Mouse (Mus musculus): ENCODE results near the gene Cma2. TPM values are rescaled to one million over a fixed set of nuclear protein-coding genes. Genes with fewer than 3 reads are reported as not detected.

The Cma2 gene
- polyA plus RNA-seq (2012; rRNA removed), result not detected in 2 replicates

- H3K4me1 ChIP-seq (ENCODE audit: control insufficient read depth, insufficient read depth, low read length), result no peaks in the 10 kb centered on the region
- no peak within 1 kb of the TSS for H3K4me3 ChIP-seq (ENCODE audit: insufficient read depth, low read length)
- no peak for TF ChIP-seq POLR2A (IDR thresholded peaks at IDR 0.05; ENCODE audit: extremely low read depth, insufficient read depth, low read length)
- TF ChIP-seq CTCF (IDR thresholded peaks at IDR 0.05; ENCODE audit: extremely low read depth, insufficient read depth, low read length), result no peak
- no peak within 1 kb of the TSS for H3K27ac ChIP-seq (ENCODE audit: insufficient read depth, low read length)
These were observed at the start of gene Cma2 for GRCm38 (mm10) chr14:55950346-55951030. Cma2 (plus strand) TSS chr14:55950980.

GRCm38 (mm10) chr14:55905518-55905917 lies 45.3 kb upstream of the Cma2 start:
- H3K4me1 ChIP-seq (ENCODE audit: control insufficient read depth, insufficient read depth, low read length), result no peaks in the 10 kb centered on the region
- TF ChIP-seq CTCF (IDR thresholded peaks at IDR 0.05; ENCODE audit: extremely low read depth, insufficient read depth, low read length), result peak; percentile 22; the same call in 1 of the 2 replicates
- no peak for TF ChIP-seq POLR2A (IDR thresholded peaks at IDR 0.05; ENCODE audit: extremely low read depth, insufficient read depth, low read length)

GRCm38 (mm10) chr14:55913406-55913805 lies 37.4 kb upstream of the Cma2 start:
- H3K27ac ChIP-seq (ENCODE audit: insufficient read depth, low read length), result no peak overlapping the region
- TF ChIP-seq POLR2A (IDR thresholded peaks at IDR 0.05; ENCODE audit: extremely low read depth, insufficient read depth, low read length) (no peak), CTCF (IDR thresholded peaks at IDR 0.05; ENCODE audit: extremely low read depth, insufficient read depth, low read length) (no peak)
- no peak overlapping the region for H3K4me3 ChIP-seq (ENCODE audit: insufficient read depth, low read length)
- H3K4me1 ChIP-seq (ENCODE audit: control insufficient read depth, insufficient read depth, low read length), result no peaks in the 10 kb centered on the region

More at GRCm38 (mm10) chr14:55905518-55905917, 45.3 kb upstream of the Cma2 start:
- H3K4me3 ChIP-seq (ENCODE audit: insufficient read depth, low read length), result no peak overlapping the region
- no peak overlapping the region for H3K27ac ChIP-seq (ENCODE audit: insufficient read depth, low read length)

- TF ChIP-seq POLR2A (IDR thresholded peaks at IDR 0.05; ENCODE audit: extremely low read depth, insufficient read depth, low read length) (no peak), CTCF (IDR thresholded peaks at IDR 0.05; ENCODE audit: extremely low read depth, insufficient read depth, low read length) (peak; percentile 84)
- no peaks in the 10 kb centered on the region for H3K4me1 ChIP-seq (ENCODE audit: control insufficient read depth, insufficient read depth, low read length)
- no peak overlapping the region for H3K4me3 ChIP-seq (ENCODE audit: insufficient read depth, low read length)
- no peak overlapping the region for H3K27ac ChIP-seq (ENCODE audit: insufficient read depth, low read length)
These were observed 32.3 kb upstream of the Cma2 start for GRCm38 (mm10) chr14:55918240-55919082.

- TF ChIP-seq CTCF (IDR thresholded peaks at IDR 0.05; ENCODE audit: extremely low read depth, insufficient read depth, low read length), result no peak
- TF ChIP-seq POLR2A (IDR thresholded peaks at IDR 0.05; ENCODE audit: extremely low read depth, insufficient read depth, low read length), result no peak
These were observed 28.1 kb upstream of the Cma2 start for GRCm38 (mm10) chr14:55922475-55923232.

GRCm38 (mm10) chr14:55926847-55927246 lies 23.9 kb upstream of the Cma2 start:
- Histone ChIP-seq H3K4me1 (ENCODE audit: control insufficient read depth, insufficient read depth, low read length) (no peaks in the 10 kb centered on the region), H3K27ac (ENCODE audit: insufficient read depth, low read length) (no peak overlapping the region), H3K4me3 (ENCODE audit: insufficient read depth, low read length) (no peak overlapping the region)
- TF ChIP-seq CTCF (IDR thresholded peaks at IDR 0.05; ENCODE audit: extremely low read depth, insufficient read depth, low read length) (no peak), POLR2A (IDR thresholded peaks at IDR 0.05; ENCODE audit: extremely low read depth, insufficient read depth, low read length) (no peak)

More at GRCm38 (mm10) chr14:55922475-55923232, 28.1 kb upstream of the Cma2 start:
- Histone ChIP-seq H3K4me1 (ENCODE audit: control insufficient read depth, insufficient read depth, low read length) (no peaks in the 10 kb centered on the region), H3K4me3 (ENCODE audit: insufficient read depth, low read length) (no peak overlapping the region), H3K27ac (ENCODE audit: insufficient read depth, low read length) (no peak overlapping the region)

- H3K4me1 ChIP-seq (ENCODE audit: control insufficient read depth, insufficient read depth, low read length), result no peaks in the 10 kb centered on the region
- TF ChIP-seq POLR2A (IDR thresholded peaks at IDR 0.05; ENCODE audit: extremely low read depth, insufficient read depth, low read length) (no peak), CTCF (IDR thresholded peaks at IDR 0.05; ENCODE audit: extremely low read depth, insufficient read depth, low read length) (no peak)
- H3K27ac ChIP-seq (ENCODE audit: insufficient read depth, low read length), result no peak overlapping the region
- H3K4me3 ChIP-seq (ENCODE audit: insufficient read depth, low read length), result no peak overlapping the region
These were observed 21.4 kb upstream of the Cma2 start for GRCm38 (mm10) chr14:55929263-55929997.

GRCm38 (mm10) chr14:55933586-55933985 lies 17.2 kb upstream of the Cma2 start:
- Histone ChIP-seq H3K27ac (ENCODE audit: insufficient read depth, low read length) (no peak overlapping the region), H3K4me1 (ENCODE audit: control insufficient read depth, insufficient read depth, low read length) (no peaks in the 10 kb centered on the region), H3K4me3 (ENCODE audit: insufficient read depth, low read length) (no peak overlapping the region)
- TF ChIP-seq CTCF (IDR thresholded peaks at IDR 0.05; ENCODE audit: extremely low read depth, insufficient read depth, low read length) (no peak), POLR2A (IDR thresholded peaks at IDR 0.05; ENCODE audit: extremely low read depth, insufficient read depth, low read length) (no peak)

Measured in cortical plate, adult 2 months (tissue).